Mouse (Mus musculus) heart, adult 10 weeks (tissue): ENCODE results near the gene Ces1d. TPM values are rescaled to one million over a fixed set of nuclear protein-coding genes. Genes with fewer than 3 reads are reported as not detected.

Source experiments
- polyA plus RNA-seq: library from polyadenylated mRNA; stranded (reverse); fragments of 350-450 nt; fragmentation: Illumina TruSeq; extraction: RNeasy Lipid Tissue Mini Kit (QIAGEN cat#74804); gene quantifications from one replicate; pipeline ENCODE4 v1.2.3, GENCODE M21; 2014; ENCODE audit warnings: low read depth, low replicate concordance

The Ces1d gene
- 262 TPM for polyA plus RNA-seq

GRCm38 (mm10) chr8:93197685-93198525 is at the start of gene Ces1d:
TSS of gene Ces1d (minus strand) at chr8:93197838.

GRCm38 (mm10) chr8:93229446-93229845 is 31.8 kb upstream of the Ces1d start, which contains the start of gene Ces1e:
TSS of gene Ces1e (minus strand) at chr8:93229619.

GRCm38 (mm10) chr8:93131233-93131980 is 66.2 kb downstream of the Ces1d start, which contains the start of gene Ces1c:
TSS of gene Ces1c (minus strand) at chr8:93131283.

Other genes starting within 250 kb of the Ces1d start
- gene Slc6a2, start 237.8 kb downstream of the Ces1d start, polyA plus RNA-seq: 0.08 TPM
- not detected for gene Ces1a, start 149.6 kb downstream of the Ces1d start, polyA plus RNA-seq
- gene Ces1b, start 117.8 kb downstream of the Ces1d start, polyA plus RNA-seq: not detected
- gene Ces1c, start 66.6 kb downstream of the Ces1d start, polyA plus RNA-seq: 2.2 TPM
- 0.79 TPM for gene Ces1e, start 31.8 kb upstream of the Ces1d start, polyA plus RNA-seq
- 1.9 TPM for gene Ces1f, start 81.9 kb upstream of the Ces1d start, polyA plus RNA-seq
- not detected for gene Ces1g, start 139.5 kb upstream of the Ces1d start, polyA plus RNA-seq
- gene Ces1h, start 181.9 kb upstream of the Ces1d start, polyA plus RNA-seq: not detected